Mouse (Mus musculus): ENCODE results near the gene Atp2c2.

GRCm38 (mm10) chr8:119798965-119799264 lies 99.1 kb downstream of the Atp2c2 start:
- TF ChIP-seq CTCF (IDR thresholded peaks at IDR 0.05; ENCODE audit: low read depth) (no peak), EP300 (optimal IDR thresholded peaks at IDR 0.05) (no peak)
